Mouse (Mus musculus) left cerebral cortex, adult 8-10 months (tissue): ENCODE measurements around the gene Wfdc12. TPM values are rescaled to one million over a fixed set of nuclear protein-coding genes. Genes with fewer than 3 reads are reported as not detected.
A peak's percentile ranks its signal among the peaks of the same experiment; 100 is the strongest.

Source experiments
- DNase-seq, 2 experiments: peaks; one replicate each; pipeline ENCODE4 v3.0.0; 2022; ENCODE audit warnings: low spot score in 2 of 2
- total RNA-seq, 4 experiments: library from RNA; stranded (reverse); gene quantifications; 2 replicates each; pipeline ENCODE4 v1.2.4; 2022

Gene Wfdc12
- total RNA-seq, 4 experiments from 2014 or later, result not detected

GRCm38 (mm10) chr2:164177831-164178230 is 12.6 kb downstream of the Wfdc12 start:
- no peak for DNase-seq

DNA sequence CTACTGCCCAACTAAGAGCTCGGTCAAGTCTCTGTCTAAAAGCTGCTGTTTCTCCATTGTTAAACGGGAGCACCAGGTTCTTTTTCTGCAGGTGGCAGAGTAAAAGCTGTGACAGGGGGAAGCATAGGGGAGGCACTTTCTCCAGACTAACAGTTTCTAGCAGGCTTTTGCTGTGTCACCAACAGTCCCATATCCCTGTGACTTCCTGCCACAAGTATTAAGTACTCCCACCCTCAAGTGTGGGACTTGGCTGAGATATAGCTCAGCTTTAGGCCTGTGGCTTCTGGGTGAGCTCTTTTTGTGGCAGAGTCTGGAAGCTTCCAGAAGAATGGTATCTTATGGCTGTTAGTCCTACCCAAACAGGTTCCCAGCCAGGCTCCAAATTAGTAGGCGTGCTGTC is 14.6 kb downstream of the Wfdc12 start:
- DNase-seq, result no peak

DNA sequence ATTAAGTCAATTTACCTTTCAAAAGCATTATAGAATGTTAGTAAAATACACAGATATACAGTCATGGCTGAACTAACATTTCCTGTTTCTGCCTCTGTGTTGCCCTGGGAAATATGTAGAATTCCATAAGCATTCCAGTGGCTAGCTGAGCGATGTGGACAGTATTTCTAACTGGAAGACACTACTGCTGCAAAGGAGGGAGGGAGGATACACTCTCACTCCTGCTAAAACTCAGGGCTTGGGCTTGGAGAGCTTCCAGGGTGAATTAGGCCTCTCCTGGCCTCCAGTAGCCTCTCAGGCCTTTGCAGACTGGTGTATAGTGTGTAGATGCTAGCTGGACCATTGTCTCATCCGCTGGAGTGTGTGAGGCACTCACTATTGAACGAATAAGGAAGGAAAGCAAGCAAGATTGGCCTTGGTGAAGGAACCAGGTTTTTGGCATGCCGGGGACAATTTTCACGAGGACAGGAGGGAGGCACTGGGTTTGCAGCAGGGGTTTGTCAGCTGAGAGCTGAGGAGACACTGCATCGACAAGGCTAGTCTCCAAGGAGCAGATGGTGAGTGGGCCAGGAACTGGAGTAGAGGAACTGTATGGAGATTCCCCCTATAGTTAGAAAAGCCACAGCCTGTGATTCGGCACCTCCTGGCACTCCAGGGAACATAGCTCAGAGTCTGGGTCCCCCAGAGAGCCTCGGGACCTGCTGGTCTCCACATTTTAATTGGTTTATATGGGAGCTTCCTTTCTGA is 15.6 kb downstream of the Wfdc12 start:
- peak in 1 of 2 experiments; percentile 91 for DNase-seq

- no peak for DNase-seq
Observed at GRCm38 (mm10) chr2:164173394-164173793, 17.0 kb downstream of the Wfdc12 start.

DNA sequence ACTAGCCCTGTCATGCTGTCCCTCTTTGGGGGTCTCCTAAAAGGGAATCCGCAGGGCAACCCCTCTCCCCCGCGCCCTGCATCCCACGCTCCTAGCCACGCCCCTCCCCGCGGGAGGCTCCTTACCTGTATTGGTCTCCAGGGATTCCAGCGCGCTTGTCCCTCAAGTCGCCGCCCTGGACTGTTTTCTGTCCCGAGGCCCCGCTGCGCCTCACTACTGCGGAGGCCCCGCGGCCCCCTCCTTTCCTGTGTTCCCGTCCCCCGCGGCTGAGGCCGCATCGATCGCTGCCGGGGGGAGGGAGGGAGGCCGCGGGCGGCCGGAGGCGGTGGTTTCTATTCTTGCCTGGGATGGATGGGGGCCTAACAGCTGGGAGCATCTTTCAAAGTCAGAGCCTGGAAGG is 19.5 kb downstream of the Wfdc12 start, which contains the start of gene Kcns1:
Gene Kcns1 (minus strand): TSS at position 212 of the 400 bp plus-strand sequence.
- no peak for DNase-seq

GRCm38 (mm10) chr2:164170326-164170725 is 20.1 kb downstream of the Wfdc12 start:
- DNase-seq, result no peak

- peak in 1 of 2 experiments; percentile 28 for DNase-seq
Observed at GRCm38 (mm10) chr2:164168571-164168946, 21.8 kb downstream of the Wfdc12 start.

- no peak for DNase-seq
Observed at GRCm38 (mm10) chr2:164167752-164168570, 22.4 kb downstream of the Wfdc12 start.

DNA sequence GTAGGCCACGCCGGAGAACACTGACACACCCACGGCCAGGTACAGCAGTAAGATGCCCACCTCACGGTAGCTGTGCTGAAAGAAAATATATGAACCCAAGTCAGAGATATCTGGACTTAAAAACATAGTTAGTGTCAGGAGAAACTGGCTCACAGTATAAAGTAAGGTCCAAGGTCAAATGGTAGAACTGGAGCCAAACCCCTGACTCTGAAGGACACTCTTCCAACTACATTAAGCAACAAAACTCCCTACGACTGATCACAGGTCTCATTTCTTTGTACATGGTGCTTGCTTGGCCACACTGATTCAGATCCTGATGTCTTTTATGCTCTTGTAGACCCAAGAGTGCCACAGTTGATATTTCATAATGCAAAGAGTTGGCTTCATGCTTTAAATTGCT is 25.5 kb downstream of the Wfdc12 start:
- DNase-seq, result no peak

DNA sequence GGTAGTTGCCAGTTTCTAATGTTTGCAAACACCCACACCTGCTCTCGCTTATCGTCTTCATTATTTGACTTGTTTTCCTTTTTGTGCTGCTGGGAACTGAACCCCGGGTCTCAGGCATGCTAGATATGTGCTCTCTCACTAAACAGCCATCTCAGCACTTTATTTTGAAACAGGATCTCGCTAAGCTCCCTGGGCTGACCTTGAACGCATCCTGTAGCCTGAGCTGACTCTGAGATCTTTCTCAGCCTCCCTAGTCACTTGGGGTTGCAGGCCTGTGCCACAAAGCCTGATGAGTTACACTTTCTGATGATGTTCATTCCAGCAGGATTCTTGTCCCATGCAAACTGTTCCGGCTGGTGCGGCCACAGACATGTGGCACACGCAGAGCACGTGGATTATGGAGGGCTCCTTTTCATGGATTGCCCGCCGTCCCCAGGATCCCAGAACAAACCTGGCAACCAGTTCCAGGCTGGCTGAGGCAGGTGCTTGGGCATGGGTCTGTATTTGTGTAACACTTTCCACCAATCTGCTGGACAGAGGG is 28.8 kb downstream of the Wfdc12 start:
- no peak for DNase-seq

DNA sequence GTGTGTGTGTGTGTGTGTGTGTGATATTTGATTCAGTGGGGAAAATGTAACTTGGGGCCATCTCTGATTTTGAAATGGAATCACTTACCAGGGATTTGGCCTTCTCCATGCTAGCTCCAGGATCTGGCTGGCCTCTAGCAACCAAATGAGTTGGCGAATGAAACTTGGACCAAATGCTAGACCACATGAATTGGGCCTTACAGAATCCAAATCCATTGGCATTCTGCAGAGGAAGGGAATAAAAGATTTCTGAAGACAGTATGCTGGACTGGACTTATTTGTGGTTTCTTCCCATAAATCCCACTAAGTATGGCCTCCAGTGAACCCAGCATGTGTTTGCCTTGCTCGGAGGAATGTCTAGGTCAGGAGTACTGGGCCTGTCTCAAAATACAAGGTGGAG is 31.6 kb downstream of the Wfdc12 start:
- DNase-seq, result no peak

- DNase-seq, result no peak
Observed at GRCm38 (mm10) chr2:164156158-164156557, 34.2 kb downstream of the Wfdc12 start.

DNA sequence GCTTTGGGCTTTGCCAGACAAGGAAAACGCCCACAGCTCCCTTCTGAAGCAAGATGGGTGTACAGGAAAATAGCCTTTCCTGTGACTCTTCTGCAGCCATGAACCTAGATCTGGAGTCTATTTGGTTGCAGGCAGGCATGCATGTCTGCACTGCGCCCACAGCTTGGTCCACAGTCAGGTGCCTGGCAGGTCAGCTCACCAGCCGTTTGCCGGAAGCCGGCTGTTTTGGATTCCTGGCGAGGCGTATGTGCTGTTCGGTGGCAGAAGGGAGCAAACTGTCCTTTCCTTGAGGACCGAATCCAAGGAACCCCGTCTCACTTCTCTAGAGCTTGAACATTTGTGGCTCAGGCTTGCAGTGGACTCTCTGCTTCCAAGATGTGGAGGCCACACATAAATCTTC is 36.4 kb downstream of the Wfdc12 start:
- no peak for DNase-seq

DNA sequence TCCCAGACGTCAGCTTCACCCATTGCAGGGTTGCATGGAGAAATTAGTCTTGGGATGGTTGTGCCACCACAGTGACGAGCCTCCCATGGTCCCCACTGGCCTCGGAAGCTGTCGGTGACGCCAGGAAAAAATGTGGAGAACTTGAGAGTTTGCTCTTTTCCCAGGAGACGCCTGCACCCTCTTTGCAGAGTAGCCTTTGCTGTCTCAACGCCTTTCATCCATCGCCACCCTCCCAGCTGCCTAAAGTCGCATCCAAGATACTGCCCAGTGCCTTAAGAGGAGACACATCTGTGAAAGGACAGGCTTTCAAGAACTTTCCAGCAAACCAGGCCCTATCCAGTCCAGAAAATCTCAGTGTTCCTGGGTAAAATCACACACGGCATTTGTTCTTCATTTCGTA is 38.1 kb downstream of the Wfdc12 start:
- DNase-seq, result no peak

- no peak for DNase-seq
Observed at GRCm38 (mm10) chr2:164150086-164150760, 40.2 kb downstream of the Wfdc12 start.

GRCm38 (mm10) chr2:164146556-164146955 is 43.9 kb downstream of the Wfdc12 start:
- DNase-seq, result no peak

DNA sequence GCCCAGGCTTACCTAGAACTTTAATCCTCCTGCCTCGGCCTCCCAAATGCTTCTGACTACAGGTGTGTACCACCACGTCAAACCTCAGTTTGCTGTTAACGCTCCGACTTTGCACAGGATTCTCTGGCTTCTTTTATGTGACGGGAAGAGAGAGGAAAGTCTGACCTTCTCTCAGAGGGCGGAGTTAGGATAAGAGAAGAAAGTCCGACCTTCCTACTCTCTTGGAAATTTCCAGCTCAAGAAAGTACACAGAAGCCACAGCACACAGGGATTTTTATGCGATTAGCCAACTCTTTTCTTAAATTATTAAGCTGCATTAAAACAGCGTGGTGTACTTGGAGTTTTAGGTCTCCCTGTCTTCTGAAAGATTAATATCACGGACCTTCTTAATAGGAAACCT is 45.9 kb downstream of the Wfdc12 start:
- DNase-seq, result no peak

DNA sequence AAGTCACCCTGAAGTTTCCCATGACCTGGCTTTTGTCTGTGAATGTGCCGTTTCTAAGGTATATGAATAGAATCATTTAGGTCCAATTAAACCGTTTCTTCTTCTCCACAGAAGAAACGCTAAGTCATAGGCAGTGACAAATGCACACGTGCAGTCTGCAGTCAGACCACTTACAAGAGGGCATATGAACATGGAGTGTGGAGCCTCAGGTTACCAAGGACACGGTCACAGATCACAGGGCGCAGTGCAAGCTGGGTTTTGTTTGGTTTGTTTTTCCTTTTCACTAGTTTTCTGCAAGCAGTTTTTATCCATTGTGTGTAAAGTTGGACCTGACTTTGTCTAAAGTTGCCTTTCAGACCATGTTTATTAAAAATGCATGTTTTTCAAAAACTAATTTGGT is 46.4 kb downstream of the Wfdc12 start:
- no peak for DNase-seq

DNA sequence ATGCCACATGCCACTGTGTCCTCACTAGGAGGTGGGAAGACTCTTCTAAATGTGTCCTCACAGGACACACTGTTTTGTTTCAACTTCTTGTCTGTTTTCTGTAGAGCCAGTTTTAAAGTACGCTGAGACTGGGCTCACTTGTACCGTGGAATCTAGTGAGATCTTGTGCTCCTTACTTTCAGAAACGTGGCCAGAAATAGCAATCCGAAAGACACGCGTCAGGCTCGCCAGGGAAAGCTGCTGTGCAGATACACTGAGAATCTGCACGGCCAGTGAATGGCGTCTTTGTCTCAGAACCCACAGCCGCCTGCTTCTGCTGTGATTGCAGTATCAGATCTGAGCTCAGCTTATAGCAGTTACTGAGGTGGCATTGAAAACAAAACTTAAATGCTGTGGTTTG is 48.4 kb downstream of the Wfdc12 start:
- peak in 1 of 2 experiments; percentile 40 for DNase-seq
